Mouse (Mus musculus): Measurements from ENCODE around the gene Baat.

- no peak for TF ChIP-seq CTCF (IDR thresholded peaks at IDR 0.05)
- no peak for TF ChIP-seq EP300 (IDR thresholded peaks at IDR 0.05)
These were observed 31.8 kb downstream of the Baat start for GRCm38 (mm10) chr4:49474583-49474982.
